Comparison of ENCODE assay signal across 10 mouse cellular contexts in genomic region chr5:64158501-64158900, GRCm38 (mm10). TPM values are rescaled to one million over a fixed set of nuclear protein-coding genes. Genes with fewer than 3 reads are reported as not detected.
DNase-seq lines count a peak whose midpoint lies in the region; ATAC-seq and TF ChIP-seq lines count a peak whose summit lies in the region.
"Had no signal": no experiment of that assay in that cellular context is flagged by ENCODE, and none has a peak within 500 bp of the region (broad histone marks: within the 10 kb centered on the region; RNA-seq: fewer than 3 reads in every experiment).

No protein-coding gene starts in this region.

- H3K27me3 ChIP-seq in heart, embryonic 13.5 days (replicated peaks): peaks cover 3% of the 10 kb centered on the region
- peaks cover 73% of the 10 kb centered on the region for H3K27me3 ChIP-seq in E14TG2a.4 (ENCODE audit: insufficient read depth, low read length)
- 0 out of 2 replicates have a peak, but pooled peaks cover 7% of the 10 kb centered on the region for H3K27me3 ChIP-seq in forebrain, postnatal 0 days (ENCODE audit: insufficient read depth, low read length)

- peak overlapping the region; percentile 98 for H3K4me2 ChIP-seq in heart, embryonic 13.5 days
- peak overlapping the region; percentile 100 for H3K4me2 ChIP-seq in forebrain, postnatal 0 days (ENCODE audit: low read depth)

- H3K9me3 ChIP-seq in heart, embryonic 13.5 days: no peaks in the 10 kb centered on the region
- H3K9me3 ChIP-seq in E14TG2a.4 (ENCODE audit: low read length): no peaks in the 10 kb centered on the region
- no peaks in the 10 kb centered on the region for H3K9me3 ChIP-seq in forebrain, postnatal 0 days (ENCODE audit: low read length)
- H3K9me3 ChIP-seq: G1E had no signal

- DNase-seq in heart, postnatal 10 days: no peak
- no peak for DNase-seq in forebrain, postnatal 0 days
- DNase-seq in layer of hippocampus, adult 9-11 months: no peak
- DNase-seq in kidney, postnatal 10 days: no peak
- DNase-seq in embryo, embryonic 9.5 days (ENCODE audit: extremely low spot score): no peak

- intact Hi-C loops in heart, postnatal 10 days (cut with DNase I): no loop called here

- H3K27ac ChIP-seq in heart, embryonic 13.5 days (replicated peaks): no peak overlapping the region
- no peak overlapping the region for H3K27ac ChIP-seq in forebrain, postnatal 0 days (ENCODE audit: low read depth, low read length)
- H3K27ac ChIP-seq: kidney, postnatal 0 days had no signal

- no peak overlapping the region for H3K9ac ChIP-seq in heart, embryonic 13.5 days
- no peak overlapping the region for H3K9ac ChIP-seq in forebrain, postnatal 0 days

- no peaks in the 10 kb centered on the region for H3K36me3 ChIP-seq in heart, embryonic 13.5 days
- no peaks in the 10 kb centered on the region for H3K36me3 ChIP-seq in E14TG2a.4 (ENCODE audit: insufficient read depth, low read length)
- no peaks in the 10 kb centered on the region for H3K36me3 ChIP-seq in forebrain, postnatal 0 days (ENCODE audit: insufficient read depth)
- H3K36me3 ChIP-seq: G1E had no signal

- 40% methylated on average over 4 of the region's 4 CpGs for WGBS in heart, embryonic 13.5 days
- 46% methylated on average over 4 of the region's 4 CpGs for WGBS in forebrain, postnatal 0 days

- no peak for TF ChIP-seq CTCF in E14TG2a.4 (conservative IDR thresholded peaks at IDR 0.05; ENCODE audit: low read length)
- no peak for TF ChIP-seq CTCF in forebrain, postnatal 0 days (IDR thresholded peaks at IDR 0.05; ENCODE audit: low read depth)

- no peak overlapping the region for H3K4me3 ChIP-seq in heart, embryonic 13.5 days
- 0 out of 2 replicates have a peak overlapping the region, but pooled peaks have one; percentile 4 for H3K4me3 ChIP-seq in E14TG2a.4 (replicated peaks; ENCODE audit: low read length)
- H3K4me3 ChIP-seq in forebrain, postnatal 0 days (ENCODE audit: low read depth, low read length): no peak overlapping the region

- ATAC-seq in heart, embryonic 13.5 days (ENCODE audit: extremely low read depth, insufficient number of reproducible peaks, low FRiP score, low TSS enrichment): no peak
- ATAC-seq in forebrain, postnatal 0 days: no peak
- peak; percentile 12; the same call in 1 of the 2 replicates for ATAC-seq in megakaryocyte progenitor cell, adult 5-6 weeks (replicated peaks; ENCODE audit: poor library complexity)

- peaks cover 53% of the 10 kb centered on the region for H3K4me1 ChIP-seq in heart, embryonic 13.5 days
- peaks cover 28% of the 10 kb centered on the region for H3K4me1 ChIP-seq in E14TG2a.4 (replicated peaks; ENCODE audit: low read depth, low read length)
- no peaks in the 10 kb centered on the region for H3K4me1 ChIP-seq in forebrain, postnatal 0 days (ENCODE audit: insufficient read depth)

RNA-seq across cellular contexts. Expression of gene Tbc1d1, which starts 2.4 kb away (rescaled TPM):
- polyA plus RNA-seq in heart, embryonic 13.5 days (2015; fragmentation: Nextera tagmentation; extraction: Ambion mirVana): 24.5 and 25.4 TPM in 2 replicates
- 10 to 100 TPM; 33.3 to 41.1 TPM for total RNA-seq in heart, postnatal 10 days (2021)
- 20.5 and 22.2 TPM in 2 replicates for total RNA-seq in forebrain, postnatal 0 days (2014; rRNA removed)
- 5.7 and 5.9 TPM in 2 replicates for polyA plus RNA-seq in forebrain, postnatal 0 days (2015; fragmentation: Nextera tagmentation; extraction: Ambion mirVana)
- total RNA-seq in megakaryocyte progenitor cell, adult 5-6 weeks (2015): 16.7 and 17.6 TPM in 2 replicates
- 31.0 and 31.7 TPM in 2 replicates for total RNA-seq in megakaryocyte progenitor cell, adult 5-6 weeks (2017)
